Comparison of ENCODE assay signal across 14 mouse cellular contexts in genomic region chr1:165768894-165769512, GRCm38 (mm10). TPM values are rescaled to one million over a fixed set of nuclear protein-coding genes. Genes with fewer than 3 reads are reported as not detected.
A peak's percentile ranks its signal among the peaks of the same experiment; 100 is the strongest.
DNase-seq lines count a peak whose midpoint lies in the region; ATAC-seq and TF ChIP-seq lines count a peak whose summit lies in the region.
"Had no signal": no experiment of that assay in that cellular context is flagged by ENCODE, and none has a peak within 500 bp of the region (broad histone marks: within the 10 kb centered on the region; RNA-seq: fewer than 3 reads in every experiment).

No protein-coding gene starts in this region.

- no peaks in the 10 kb centered on the region for H3K36me3 ChIP-seq in kidney, adult 2 months (ENCODE audit: control insufficient read depth, insufficient read depth, low read length)
- peaks cover 59% of the 10 kb centered on the region for H3K36me3 ChIP-seq in liver, embryonic 13.5 days

- TF ChIP-seq CTCF in kidney, adult 2 months (conservative IDR thresholded peaks at IDR 0.05; ENCODE audit: insufficient read depth, insufficient read length, low read depth, low read length): no peak

- no peaks in the 10 kb centered on the region for H3K27me3 ChIP-seq in kidney, adult 2 months (replicated peaks; ENCODE audit: control insufficient read depth, insufficient read depth, low read length)
- H3K27me3 ChIP-seq in liver, embryonic 13.5 days: no peaks in the 10 kb centered on the region

- TF ChIP-seq POLR2A in kidney, adult 2 months (IDR thresholded peaks at IDR 0.05; ENCODE audit: low read depth, low read length): no peak

- no peaks in the 10 kb centered on the region for H3K9me3 ChIP-seq in liver, embryonic 13.5 days (replicated peaks)

- H3K4me2 ChIP-seq in liver, embryonic 13.5 days: peak overlapping the region; percentile 89

- H3K27ac ChIP-seq in kidney, adult 2 months (ENCODE audit: insufficient read depth, low read depth, low read length): no peak overlapping the region
- peak overlapping the region; percentile 97 for H3K27ac ChIP-seq in liver, embryonic 13.5 days

- peak; percentile 17 for DNase-seq in kidney, adult 2 months
- DNase-seq in kidney, postnatal 14 days: no peak
- DNase-seq in ZHBTc4 (ENCODE audit: low read depth, low spot score): peak; percentile 35
- peak; percentile 68 for DNase-seq in liver, embryonic 13.5 days
- peak; percentile 42 to 60 for DNase-seq in spleen, postnatal 10 days (ENCODE audit: low spot score in 2 of 2)
- DNase-seq in right cerebral cortex, postnatal 10 days (ENCODE audit: low spot score in 2 of 2): no peak
- no peak for DNase-seq in gastrocnemius, postnatal 25 days
- no peak for DNase-seq in neural tube, embryonic 10.5 days (ENCODE audit: extremely low spot score, low spot score)
- DNase-seq: cerebellum, adult 11 months; midbrain, embryonic 14.5 days; thymus, postnatal 36 days had no signal

- peaks cover 8% of the 10 kb centered on the region for H3K4me1 ChIP-seq in kidney, adult 2 months (ENCODE audit: control insufficient read depth, insufficient read depth, low read length)
- H3K4me1 ChIP-seq in liver, embryonic 13.5 days (replicated peaks): peaks cover 86% of the 10 kb centered on the region

- 76% methylated on average over 9 of the region's 9 CpGs for WGBS in kidney, adult 2 months
- WGBS in liver, embryonic 13.5 days (ENCODE audit: insufficient replicate concordance): 15% methylated on average over 9 of the region's 9 CpGs

- ATAC-seq in liver, embryonic 13.5 days (ENCODE audit: low read depth): peak; percentile 49
- ATAC-seq: activated CD4-positive, CD25-positive, alpha-beta regulatory T cell, adult 4 months; forebrain, embryonic 14.5 days had no signal

- H3K4me3 ChIP-seq in kidney, adult 2 months (ENCODE audit: insufficient read depth, low read depth, low read length): no peak overlapping the region
- H3K4me3 ChIP-seq in liver, embryonic 13.5 days (replicated peaks): peak overlapping the region; percentile 94

- H3K9ac ChIP-seq in liver, embryonic 13.5 days: peak overlapping the region; percentile 98

RNA-seq across cellular contexts. Expression of gene Creg1, which starts 5.5 kb away (rescaled TPM):
- 86.9 and 89.7 TPM in 2 replicates for polyA plus RNA-seq in kidney, adult 2 months (2012; rRNA removed)
- 334 and 344 TPM in 2 replicates for polyA plus RNA-seq in liver, embryonic 13.5 days (2015; fragmentation: Nextera tagmentation; extraction: Ambion mirVana)
- total RNA-seq in gastrocnemius, postnatal 25 days (2021): 10 to 100 TPM; 49.6 to 62.8 TPM

RNA-seq across cellular contexts. Expression of gene Cd247, which starts 19.5 kb away (rescaled TPM):
- polyA plus RNA-seq in kidney, adult 2 months (2012; rRNA removed): 1.1 and 5.5 TPM in 2 replicates
- 0.09 and 0.30 TPM in 2 replicates for polyA plus RNA-seq in liver, embryonic 13.5 days (2015; fragmentation: Nextera tagmentation; extraction: Ambion mirVana)
- under 1 TPM; 0.43 to 0.70 TPM for total RNA-seq in gastrocnemius, postnatal 25 days (2021)
- total RNA-seq: layer of hippocampus, adult 18-20 months had no signal

RNA-seq across cellular contexts. Expression of gene Rcsd1, which starts 59.4 kb away (rescaled TPM):
- 11.7 and 15.6 TPM in 2 replicates for polyA plus RNA-seq in kidney, adult 2 months (2012; rRNA removed)
- 7.5 and 8.3 TPM in 2 replicates for polyA plus RNA-seq in liver, embryonic 13.5 days (2015; fragmentation: Nextera tagmentation; extraction: Ambion mirVana)
- 10 to 100 TPM; 80.0 to 85.8 TPM for total RNA-seq in gastrocnemius, postnatal 25 days (2021)

Comparison
In these comparisons a context has a peak if more than half of its experiments do, and no peak if none do; other contexts are left out.
1. DNase-seq: peak in kidney, adult 2 months (single experiment), ZHBTc4 (single experiment), liver, embryonic 13.5 days (single experiment) and spleen, postnatal 10 days (2 of 2); none in kidney, postnatal 14 days (single experiment), right cerebral cortex, postnatal 10 days (0 of 2), gastrocnemius, postnatal 25 days (single experiment) and neural tube, embryonic 10.5 days (single experiment).